Mouse (Mus musculus) embryo, embryonic 10 days (tissue): Measurements from ENCODE around the gene Pcbp3.

Source experiments
- DNase-seq: peaks from one replicate; pipeline ENCODE4 v3.0.0-alpha.2; 2015; ENCODE audit warnings: low spot score

Gene Pcbp3

DNA sequence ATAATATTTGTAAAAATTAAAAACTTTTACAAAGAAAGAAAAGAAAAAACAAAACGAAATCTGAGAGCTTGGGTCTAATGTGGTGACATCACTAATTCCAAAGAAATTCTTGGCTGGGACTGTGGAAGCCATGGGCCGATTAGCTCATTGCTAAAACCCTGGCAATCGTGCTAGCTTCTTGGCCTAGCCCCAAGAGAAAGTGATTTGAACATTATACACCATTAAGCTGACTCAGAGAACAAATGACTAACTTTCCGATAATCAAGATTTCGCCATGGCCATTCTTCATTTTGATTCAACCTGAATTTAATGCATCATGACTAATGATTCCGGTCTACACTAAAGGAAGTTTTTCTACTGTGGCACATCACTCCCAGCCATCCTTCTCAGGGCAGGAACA is 30.6 kb downstream of the Pcbp3 start:
- DNase-seq, result no peak

DNA sequence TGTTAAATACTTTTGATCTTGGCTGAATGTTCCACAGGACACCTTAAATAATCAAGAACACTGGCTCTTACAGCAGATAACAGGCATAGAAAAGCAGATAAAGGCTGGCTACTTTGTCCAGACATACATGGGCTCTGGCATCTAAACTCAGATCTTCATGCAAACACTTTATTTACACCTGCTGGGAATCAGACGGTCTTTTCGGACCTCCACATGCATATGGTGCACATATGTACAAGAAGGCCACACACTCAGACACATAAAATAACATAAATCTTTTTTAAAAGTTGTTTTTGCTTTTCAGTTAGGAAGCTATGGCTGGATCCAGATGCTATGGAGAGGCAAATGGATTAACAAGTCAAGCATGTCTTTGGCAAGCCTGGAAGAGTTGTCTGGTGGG is 37.2 kb downstream of the Pcbp3 start:
- DNase-seq, result no peak

- no peak for DNase-seq
Observed at GRCm38 (mm10) chr10:76918086-76918485, 43.6 kb downstream of the Pcbp3 start.

GRCm38 (mm10) chr10:76906434-76906833 is 55.3 kb downstream of the Pcbp3 start:
- DNase-seq, result no peak

DNA sequence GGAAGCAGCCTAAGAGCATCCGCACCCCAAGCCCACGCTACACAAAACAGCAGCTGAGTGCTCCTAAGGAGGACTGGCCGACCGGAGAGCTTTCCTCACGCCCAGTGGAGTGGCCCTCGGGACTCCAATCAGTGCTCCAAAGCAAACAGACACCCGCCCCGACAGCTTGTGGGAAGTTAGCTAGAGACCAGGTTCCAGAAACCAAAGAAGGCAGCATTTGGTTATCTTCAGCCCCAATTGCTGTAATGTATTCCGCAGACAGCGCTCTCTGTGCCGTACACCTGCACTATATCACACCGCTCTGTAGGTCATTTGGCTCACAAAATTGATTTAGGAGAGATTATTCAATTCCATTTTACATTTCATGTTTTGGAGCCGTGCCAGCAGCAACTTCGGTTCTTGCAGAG is 55.7 kb downstream of the Pcbp3 start:
- no peak for DNase-seq

- DNase-seq, result no peak
Observed at GRCm38 (mm10) chr10:76903694-76904093, 58.0 kb downstream of the Pcbp3 start.

DNA sequence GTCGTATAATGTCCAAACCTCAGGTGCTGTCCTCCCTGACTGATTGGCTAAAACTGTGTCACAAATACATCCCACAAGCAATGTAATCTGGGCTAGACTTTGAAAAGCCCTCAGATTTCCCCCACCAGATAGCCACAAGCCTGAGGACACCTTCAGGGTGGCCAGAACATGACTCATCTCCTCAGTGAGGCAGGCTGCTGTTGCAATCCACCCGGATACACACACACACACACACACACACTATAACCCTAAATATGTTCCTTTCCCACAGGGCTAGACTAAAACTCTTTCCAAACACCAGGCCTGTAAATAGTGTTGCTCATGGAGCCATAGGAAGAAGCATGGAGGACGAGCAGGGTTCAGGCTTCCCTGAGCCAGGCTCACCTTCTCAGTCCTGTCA is 58.6 kb downstream of the Pcbp3 start:
- no peak for DNase-seq

DNA sequence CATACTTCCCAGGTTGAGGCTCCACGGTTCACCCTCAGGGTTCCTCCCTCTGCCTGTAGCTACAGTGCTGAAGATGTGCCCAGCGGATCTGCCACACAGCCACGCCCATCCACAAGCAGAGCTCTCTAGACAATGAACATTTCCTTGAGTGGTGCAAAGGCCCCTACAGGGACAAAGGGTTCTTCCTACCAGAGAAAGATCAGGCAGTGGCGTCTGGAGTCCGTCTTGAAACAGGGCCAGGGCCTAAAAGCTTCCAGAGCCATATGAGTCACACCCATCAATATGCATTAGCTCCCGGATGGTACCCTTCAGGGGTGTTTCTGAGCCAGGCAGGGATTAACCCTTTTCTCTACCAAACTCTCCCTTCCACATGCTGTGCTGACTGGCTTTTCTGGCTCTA is 59.1 kb downstream of the Pcbp3 start:
- DNase-seq, result peak; percentile 29

- no peak for DNase-seq
Observed at GRCm38 (mm10) chr10:76898428-76898827, 63.3 kb downstream of the Pcbp3 start.

DNA sequence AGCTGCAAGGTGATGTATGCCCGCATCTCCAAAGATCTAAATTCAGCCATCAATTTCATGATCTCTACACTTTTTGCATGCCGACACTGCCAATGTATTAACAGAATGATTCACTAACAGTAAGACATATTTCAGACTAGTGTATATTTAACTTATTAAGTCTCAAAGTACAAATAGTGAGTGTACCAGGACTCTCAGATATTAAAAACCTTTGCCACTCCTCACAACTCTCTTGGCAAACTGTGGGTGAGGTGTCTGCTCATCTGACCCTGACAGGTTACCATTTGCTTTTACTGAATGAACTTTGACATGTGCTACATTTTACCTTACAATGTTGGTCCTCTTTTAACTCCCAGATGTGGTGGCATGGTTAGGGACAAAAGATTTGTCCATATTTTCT is 70.2 kb downstream of the Pcbp3 start:
- DNase-seq, result no peak

DNA sequence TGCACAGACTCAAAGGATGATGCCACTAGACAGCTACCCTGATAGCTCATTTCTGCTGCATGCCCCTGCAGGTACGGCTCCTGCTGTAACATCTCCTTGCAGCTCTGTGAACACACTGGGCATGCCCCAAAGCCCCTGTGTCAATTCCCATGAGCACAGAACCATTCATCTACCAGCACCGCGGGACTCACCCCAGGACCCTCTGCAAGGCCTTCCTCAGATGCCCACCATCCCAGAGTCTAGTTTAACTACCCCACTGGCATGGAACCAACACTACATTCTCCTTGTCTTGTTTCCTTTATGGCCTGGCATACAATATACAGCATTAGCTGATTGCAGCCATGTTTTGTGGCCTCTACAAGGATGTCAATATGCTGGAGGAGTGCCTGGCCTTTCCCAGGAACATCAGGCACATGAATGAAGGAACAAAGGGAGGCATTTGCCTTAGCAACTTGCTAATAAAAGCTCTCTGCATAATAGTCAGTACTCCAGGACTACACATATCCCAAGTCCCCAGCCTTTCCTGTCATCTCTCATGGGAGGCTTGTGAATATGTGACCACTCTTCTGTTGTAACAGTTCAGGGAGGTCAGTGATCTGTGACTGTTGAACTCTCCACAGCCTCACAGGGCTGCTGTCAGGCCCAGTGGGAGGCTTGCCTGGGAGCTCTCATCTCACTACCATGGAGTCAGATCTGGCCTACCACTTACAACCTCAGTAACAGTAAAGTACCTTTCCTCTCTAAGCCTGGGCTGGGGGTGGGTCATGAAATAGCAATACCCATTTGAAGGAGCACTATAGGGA is 78.0 kb downstream of the Pcbp3 start:
- DNase-seq, result no peak

DNA sequence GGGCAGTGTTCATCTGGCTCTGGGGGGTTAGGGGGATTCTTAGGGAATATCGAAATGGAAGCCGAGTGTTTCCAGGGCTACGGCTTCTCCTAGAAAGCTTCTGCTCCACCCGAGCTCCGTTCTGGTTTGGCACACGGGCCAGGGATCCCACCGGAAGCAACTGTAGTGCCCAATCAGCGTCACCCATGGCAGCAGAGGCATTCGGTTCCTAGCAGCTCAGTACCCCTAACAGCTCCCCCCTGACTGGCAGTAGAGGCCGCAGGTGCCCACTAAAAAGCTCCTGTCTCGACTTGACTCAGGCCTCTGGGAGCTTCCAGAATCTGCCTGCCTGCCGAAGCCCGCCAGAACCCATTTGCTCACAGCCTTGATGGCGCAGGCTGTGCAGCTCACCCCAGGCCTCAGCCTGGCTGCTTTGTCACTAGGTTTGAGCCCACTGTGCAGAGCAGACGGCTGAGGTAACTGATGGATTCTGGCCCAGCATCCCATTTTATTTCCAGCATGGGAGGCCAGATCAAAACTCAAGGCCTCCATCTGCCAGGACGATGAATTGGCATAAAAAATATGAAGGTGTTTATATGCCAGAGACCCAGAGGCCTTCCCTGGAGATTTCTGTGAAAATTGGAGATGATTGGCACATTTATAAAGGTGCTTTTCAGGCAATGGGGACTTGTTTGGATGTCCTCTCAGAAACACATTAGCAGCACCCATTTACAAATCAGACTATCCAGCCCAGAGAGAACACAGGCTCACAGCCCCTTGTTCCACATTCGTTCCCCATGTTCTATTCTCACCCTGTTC is 78.8 kb downstream of the Pcbp3 start:
- DNase-seq, result no peak

DNA sequence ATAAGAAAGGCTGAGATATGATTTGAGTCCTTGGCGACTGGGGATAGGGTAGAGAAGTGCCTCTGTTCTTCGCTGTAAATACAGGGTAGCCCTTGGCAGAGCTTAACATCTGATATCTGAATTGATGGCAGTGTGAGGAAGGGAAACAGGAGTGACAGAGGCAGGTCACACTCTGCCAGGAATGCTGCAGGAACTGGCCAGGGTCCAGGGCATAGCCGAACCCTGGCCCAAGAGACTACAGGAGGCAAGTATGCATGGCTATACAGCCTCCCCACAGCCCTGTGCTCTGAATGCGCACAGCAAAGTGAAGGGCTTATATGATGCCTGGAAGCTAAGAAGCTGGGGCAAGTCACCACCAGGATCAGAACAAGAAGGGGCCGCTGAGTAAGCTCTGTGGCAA is 79.8 kb downstream of the Pcbp3 start:
- no peak for DNase-seq

DNA sequence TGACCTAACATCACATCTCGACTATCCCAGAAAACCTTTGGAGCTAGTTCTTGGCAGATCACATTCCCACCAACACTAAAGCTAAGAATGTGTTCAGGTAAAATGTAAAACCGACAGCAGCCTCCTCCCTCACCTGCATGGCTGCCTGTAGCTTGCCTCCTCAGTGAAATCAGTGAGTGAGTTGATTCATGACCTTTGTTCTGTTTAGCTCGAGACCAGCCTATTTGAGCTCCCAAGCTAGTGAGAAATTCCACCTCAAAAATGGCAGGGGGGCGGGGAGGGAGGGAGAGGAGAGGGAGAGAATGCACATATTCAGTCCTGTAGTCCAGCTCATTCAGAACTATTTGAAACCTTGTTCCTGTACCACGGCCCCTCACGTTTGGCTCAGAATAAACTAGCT is 86.4 kb downstream of the Pcbp3 start:
- no peak for DNase-seq

GRCm38 (mm10) chr10:76874879-76875278 is 86.8 kb downstream of the Pcbp3 start:
- DNase-seq, result no peak

DNA sequence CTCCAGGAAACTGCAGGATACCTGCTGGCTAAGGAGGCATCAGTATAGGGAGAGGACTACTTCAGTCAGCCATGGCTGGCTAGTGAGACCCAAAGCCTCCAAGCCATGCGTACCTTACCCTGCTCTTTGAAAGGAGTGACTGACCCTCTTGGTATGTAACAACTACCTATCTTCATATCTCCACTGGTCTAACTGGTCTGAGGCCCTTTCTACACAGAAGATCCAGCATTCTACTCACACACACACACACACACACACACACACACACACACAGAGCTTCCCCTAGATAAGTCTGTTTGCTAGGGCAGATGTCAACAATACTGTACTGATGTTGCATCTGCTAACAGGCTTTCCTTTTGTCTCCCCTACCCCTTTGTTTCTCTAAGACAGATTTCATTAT is 87.3 kb downstream of the Pcbp3 start:
- no peak for DNase-seq

GRCm38 (mm10) chr10:76873948-76874347 is 87.7 kb downstream of the Pcbp3 start:
- no peak for DNase-seq

GRCm38 (mm10) chr10:76872736-76873135 is 89.0 kb downstream of the Pcbp3 start:
- no peak for DNase-seq

DNA sequence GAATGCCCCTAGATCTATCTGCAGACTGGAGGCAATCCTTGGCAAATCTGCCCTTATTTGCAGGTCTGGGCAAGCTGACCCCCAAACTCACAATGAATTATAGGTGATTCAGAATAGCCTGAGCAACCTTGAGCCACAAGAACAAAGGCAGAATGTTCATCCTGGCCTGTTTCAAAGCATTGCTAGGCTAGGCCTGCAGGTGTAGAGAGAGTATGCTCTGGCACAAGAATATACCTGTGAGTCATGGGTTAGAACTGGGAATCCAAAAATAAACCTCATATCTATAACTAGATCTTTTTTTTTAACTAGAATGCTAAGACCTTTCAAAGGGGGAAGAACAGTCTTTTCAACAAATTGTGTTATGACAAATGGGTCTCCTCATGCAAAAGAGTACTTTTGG is 95.8 kb downstream of the Pcbp3 start:
- DNase-seq, result no peak

- DNase-seq, result no peak
Observed at GRCm38 (mm10) chr10:76860998-76861397, 100.7 kb downstream of the Pcbp3 start.

DNA sequence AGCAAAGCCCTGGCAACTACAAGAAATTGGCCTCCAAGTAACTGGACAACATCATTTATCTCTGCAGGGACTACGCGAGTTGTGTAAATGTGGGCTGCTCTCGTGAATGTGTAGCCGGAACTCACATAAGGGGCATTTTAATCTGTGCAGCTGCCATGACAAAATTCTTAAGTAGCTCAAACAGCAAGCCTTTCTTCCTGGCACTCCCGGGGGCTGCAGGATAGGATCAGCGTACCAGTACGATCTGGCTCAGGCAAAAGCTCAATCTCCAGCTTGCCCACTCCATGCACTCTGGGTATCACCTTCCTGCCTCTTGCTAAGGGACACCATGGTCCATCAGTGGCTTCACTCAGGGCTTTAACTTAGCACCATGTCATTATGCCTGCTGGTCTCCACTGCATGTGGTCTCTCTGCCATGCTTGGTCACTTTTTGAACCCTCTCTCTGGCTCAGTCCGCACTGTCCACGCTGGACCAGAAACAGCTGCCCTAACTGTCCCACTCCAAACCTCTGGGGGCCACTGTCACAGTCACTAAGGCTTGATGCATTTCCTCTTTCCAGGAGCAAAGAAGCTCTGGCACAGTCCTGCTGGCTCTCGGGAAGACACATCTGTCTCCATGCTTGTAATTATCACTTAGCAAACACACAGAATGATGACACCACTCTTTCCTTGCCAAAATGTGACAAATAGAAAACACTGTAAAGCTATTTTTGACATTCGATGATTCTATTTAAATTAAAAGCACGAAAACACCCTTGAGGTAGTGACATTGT is 102.1 kb downstream of the Pcbp3 start:
- DNase-seq, result no peak

GRCm38 (mm10) chr10:76857879-76858278 is 103.8 kb downstream of the Pcbp3 start:
- no peak for DNase-seq

- DNase-seq, result no peak
Observed at GRCm38 (mm10) chr10:76846480-76846879, 115.2 kb downstream of the Pcbp3 start.
